Mouse (Mus musculus) midbrain, embryonic 11.5 days (tissue): ENCODE results near the gene Zfp235. TPM values are rescaled to one million over a fixed set of nuclear protein-coding genes. Genes with fewer than 3 reads are reported as not detected.

Experiments
- ATAC-seq: fragments of 200-750 bp; cut with Nextera tagmentation; 2 replicates; pipeline ENCODE4 v1.8.0; 2017; ENCODE audit warnings: moderate TSS enrichment, moderate library complexity; ENCODE audit not compliant: low FRiP score
- DNase-seq: peaks from one replicate; pipeline ENCODE4 v3.0.0; 2015; ENCODE audit warnings: low spot score; ENCODE audit errors: missing footprints
- H3K27ac ChIP-seq: fragments of 300-500 bp; sonication (generic); 2 replicates; pipeline ENCODE4 v1.5.1; 2014; ENCODE audit warnings: low read depth, low read length
- H3K27me3 ChIP-seq: fragments of 300-500 bp; sonication (generic); 2 replicates; pipeline ENCODE4 v1.6.1; 2014; ENCODE audit warnings: mild to moderate bottlenecking, low read length, moderate library complexity, mixed read lengths; ENCODE audit not compliant: control insufficient read depth, insufficient read depth
- H3K36me3 ChIP-seq: fragments of 300-500 bp; sonication (generic); 2 replicates; pipeline ENCODE4 v1.6.1; 2014; ENCODE audit warnings: mild to moderate bottlenecking, low read length, moderate library complexity, mixed read lengths; ENCODE audit not compliant: control insufficient read depth, insufficient read depth
- H3K4me1 ChIP-seq: fragments of 300-500 bp; sonication (generic); 2 replicates; pipeline ENCODE4 v1.6.1; 2014; ENCODE audit warnings: low read length; ENCODE audit not compliant: control insufficient read depth, insufficient read depth
- H3K4me2 ChIP-seq: fragments of 300-500 bp; sonication (generic); 2 replicates; pipeline ENCODE4 v1.6.1; 2014; ENCODE audit warnings: mild to moderate bottlenecking, moderate library complexity
- H3K4me3 ChIP-seq: fragments of 300-500 bp; sonication (generic); 2 replicates; pipeline ENCODE4 v1.5.1; 2014; ENCODE audit warnings: low read depth, low read length
- H3K9ac ChIP-seq: fragments of 300-500 bp; sonication (generic); 2 replicates; pipeline ENCODE4 v1.6.1; 2014; ENCODE audit warnings: low read length
- H3K9me3 ChIP-seq: fragments of 300-500 bp; sonication (generic); 2 replicates; pipeline ENCODE4 v1.6.1; 2016; ENCODE audit warnings: low read length; ENCODE audit not compliant: control insufficient read depth
- WGBS: fragments of 180-500 bp; shearing (Covaris S2); extraction: QIAGEN DNeasy Blood & Tissue Kit; methylation state at CpG from one replicate; pipeline ENCODE4 v1.1.7; 2014; 5-methylcytosine and 5-hydroxymethylcytosine counted together
- polyA plus RNA-seq: library from polyadenylated mRNA; unstranded; fragments of >200 nt; fragmentation: Nextera tagmentation; extraction: Ambion mirVana; gene quantifications from 2 replicates; pipeline ENCODE4 v1.2.1, GENCODE M21; 2014

Zfp235 gene
- 13.5 and 16.6 TPM in 2 replicates for polyA plus RNA-seq

DNA sequence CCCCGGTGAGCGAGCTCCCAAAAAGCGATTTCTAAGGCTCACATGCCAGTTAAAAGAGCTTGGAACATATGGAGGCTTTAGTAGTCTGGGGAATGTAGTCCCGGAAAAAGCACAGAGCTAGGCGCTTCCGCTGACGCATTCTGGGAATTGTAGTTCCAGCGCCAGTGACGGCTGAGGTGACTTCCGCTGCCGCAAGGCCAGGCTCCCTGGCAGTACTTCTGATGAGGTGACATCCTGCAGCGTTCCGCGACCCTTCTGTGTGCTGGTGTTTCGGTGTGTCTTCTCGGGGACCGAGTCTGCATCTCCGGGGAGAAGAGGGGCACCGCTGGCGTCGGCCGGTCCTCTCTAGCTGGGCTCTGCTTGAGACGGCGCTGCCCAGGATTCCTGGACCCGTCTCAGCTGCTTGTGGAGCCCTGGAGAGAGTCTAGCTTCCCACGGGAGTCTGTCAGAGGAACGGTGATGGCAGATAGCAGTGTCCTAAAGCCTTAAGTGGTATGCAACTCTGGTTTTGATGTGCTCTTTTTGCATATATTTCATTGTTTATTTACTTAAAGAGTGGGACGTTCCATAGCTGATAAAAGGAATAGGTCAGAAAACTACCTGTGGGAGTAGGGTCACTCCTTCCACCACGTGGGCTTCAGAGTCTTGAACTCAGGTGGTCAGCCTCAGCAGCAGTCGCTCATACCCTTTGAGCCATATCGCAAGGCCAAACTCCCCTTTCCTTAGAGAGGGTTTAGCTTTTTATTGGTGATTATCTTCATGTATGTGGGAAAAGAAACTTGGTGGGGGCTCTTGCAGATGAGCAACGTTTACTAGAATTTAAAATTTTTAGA, at the start of gene Zfp235:
TSS of gene Zfp235 (plus strand) at position 174 of the 833 bp plus-strand sequence.
- H3K9ac ChIP-seq: peak within 1 kb of the TSS; percentile 76
- no peaks in the 10 kb centered on the region for H3K9me3 ChIP-seq
- H3K4me3 ChIP-seq: peak within 1 kb of the TSS; percentile 69
- H3K27me3 ChIP-seq: no peaks in the 10 kb centered on the region
- DNase-seq (peak; percentile 99), ATAC-seq (peak; percentile 96)
- peak within 1 kb of the TSS; percentile 69 for H3K4me2 ChIP-seq
- peaks cover 6% of the 10 kb centered on the region; the same call in 1 of the 2 replicates for H3K4me1 ChIP-seq
- H3K27ac ChIP-seq: no peak within 1 kb of the TSS
- 5% methylated on average over 32 of the region's 32 CpGs for WGBS
- H3K36me3 ChIP-seq: no peaks in the 10 kb centered on the region

DNA sequence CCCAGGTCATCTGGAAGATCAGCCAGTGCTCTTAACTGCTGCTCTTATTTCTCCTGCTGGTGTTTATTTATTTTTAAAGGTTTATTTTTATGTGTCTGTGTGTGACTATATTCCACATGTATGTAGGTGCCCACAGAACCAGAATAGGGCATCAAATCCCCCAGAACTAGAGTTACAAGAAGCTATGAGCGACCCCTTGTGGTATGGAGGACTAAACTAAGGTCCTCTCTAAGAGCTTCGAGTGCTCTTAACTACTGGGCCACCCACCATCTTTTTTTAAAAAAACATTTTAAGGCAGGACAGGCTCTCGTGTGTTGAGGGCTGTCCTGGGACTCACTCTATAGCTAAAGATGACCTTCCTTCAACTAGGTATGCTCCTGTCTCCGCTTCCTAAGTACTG, 47.1 kb upstream of the Zfp235 start:
- Histone ChIP-seq H3K36me3 (peaks cover 25% of the 10 kb centered on the region), H3K9me3 (peaks cover 21% of the 10 kb centered on the region; the same call in 1 of the 2 replicates)
- WGBS: 91% methylated on average over 4 of the region's 4 CpGs

DNA sequence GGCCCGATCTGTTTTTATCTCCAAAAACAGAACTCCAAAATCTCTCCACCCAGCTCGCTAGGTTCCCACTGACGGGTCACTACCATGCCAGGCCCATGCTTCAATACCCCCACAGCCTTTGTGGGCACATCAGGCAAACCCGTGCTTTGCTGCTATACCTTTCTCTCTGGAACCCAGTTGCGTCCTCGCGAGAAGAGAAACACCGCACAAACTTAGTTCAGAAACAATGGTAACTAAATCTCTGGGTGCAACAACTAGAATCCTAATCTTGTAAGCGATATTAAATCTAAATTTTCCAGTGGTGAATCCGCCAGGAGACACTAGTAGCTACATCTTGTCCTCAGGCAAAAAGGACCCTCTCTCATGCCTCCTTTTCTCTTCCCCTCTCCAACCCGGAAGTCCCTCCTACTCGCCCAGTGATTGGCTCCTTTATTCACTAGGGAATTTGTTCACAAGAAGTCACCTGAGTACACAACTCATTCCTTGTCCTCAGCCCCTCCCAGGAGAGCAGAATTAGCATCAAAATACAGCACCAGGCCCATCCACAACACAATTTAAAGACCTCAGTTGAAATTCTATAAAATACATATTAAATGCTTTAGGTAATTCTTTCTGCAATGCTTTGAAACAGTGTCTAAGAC, 46.4 kb upstream of the Zfp235 start:
- Histone ChIP-seq H3K27me3 (no peaks in the 10 kb centered on the region), H3K4me1 (peaks cover 5% of the 10 kb centered on the region), H3K9me3 (peaks cover 19% of the 10 kb centered on the region; the same call in 1 of the 2 replicates), H3K36me3 (peaks cover 25% of the 10 kb centered on the region), H3K9ac (no peak overlapping the region), H3K27ac (no peak overlapping the region), H3K4me3 (no peak overlapping the region), H3K4me2 (no peak overlapping the region)
- ATAC-seq (no peak), DNase-seq (no peak)
- 97% methylated on average over 12 of the region's 12 CpGs for WGBS

More for the DNA sequence above, 47.1 kb upstream of the Zfp235 start:
- no peak overlapping the region for H3K9ac ChIP-seq
- no peak for ATAC-seq
- H3K27ac ChIP-seq: no peak overlapping the region
- no peak for DNase-seq
- no peak overlapping the region for H3K4me2 ChIP-seq
- no peaks in the 10 kb centered on the region for H3K27me3 ChIP-seq
- no peak overlapping the region for H3K4me3 ChIP-seq
- H3K4me1 ChIP-seq: peaks cover 8% of the 10 kb centered on the region

DNA sequence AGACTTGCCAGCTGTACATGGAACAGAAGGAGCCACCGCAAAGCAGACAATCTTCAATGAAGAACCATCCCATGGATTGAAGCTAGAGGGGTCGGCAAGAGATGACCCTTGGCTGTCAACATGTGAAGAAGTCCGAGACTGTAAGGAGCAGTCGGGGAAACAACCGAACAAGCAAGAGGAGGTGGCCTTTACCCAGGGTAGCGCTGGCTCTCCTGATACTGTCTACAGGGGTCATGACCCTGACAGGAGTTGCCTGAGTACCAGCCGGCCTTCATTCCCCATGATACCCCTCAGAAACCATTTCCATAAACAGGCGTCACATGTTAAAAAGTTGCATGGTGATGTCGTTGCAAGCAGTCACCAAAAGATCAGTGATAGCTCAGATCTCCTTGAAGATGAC, 29.6 kb upstream of the Zfp235 start:
- Histone ChIP-seq H3K27me3 (no peaks in the 10 kb centered on the region), H3K4me1 (no peaks in the 10 kb centered on the region), H3K9ac (no peak overlapping the region), H3K4me2 (no peak overlapping the region), H3K36me3 (peaks cover 89% of the 10 kb centered on the region), H3K9me3 (peaks cover 81% of the 10 kb centered on the region), H3K4me3 (no peak overlapping the region), H3K27ac (no peak overlapping the region)
- 98% methylated on average over 9 of the region's 9 CpGs for WGBS
- DNase-seq (no peak), ATAC-seq (no peak)

DNA sequence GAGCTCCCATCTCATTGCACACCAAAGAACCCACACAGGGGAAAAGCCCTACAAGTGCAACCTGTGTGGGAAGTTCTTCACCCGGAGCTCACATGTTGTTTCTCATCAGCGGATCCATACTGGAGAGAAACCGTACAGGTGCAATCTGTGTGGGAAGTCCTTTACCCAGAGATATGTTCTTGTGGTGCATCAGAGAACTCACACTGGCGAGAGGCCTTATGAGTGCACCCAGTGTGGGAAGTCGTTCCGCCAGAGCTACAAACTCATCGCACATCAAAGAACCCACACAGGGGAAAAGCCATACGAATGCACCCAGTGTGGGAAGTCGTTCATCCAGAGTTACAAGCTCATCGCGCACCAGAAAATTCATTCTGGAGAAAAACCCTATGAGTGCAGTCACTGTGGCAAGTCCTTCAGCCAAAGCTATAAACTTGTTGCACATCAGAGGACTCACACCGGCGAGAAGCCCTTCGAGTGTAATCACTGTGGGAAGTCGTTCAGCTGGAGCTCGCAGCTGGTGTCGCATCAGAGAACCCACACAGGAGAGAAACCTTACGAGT, 28.7 kb upstream of the Zfp235 start:
- DNase-seq: peak; percentile 86
- Histone ChIP-seq H3K9ac (no peak overlapping the region), H3K27me3 (no peaks in the 10 kb centered on the region), H3K27ac (no peak overlapping the region), H3K4me2 (no peak overlapping the region), H3K4me3 (no peak overlapping the region), H3K36me3 (peaks cover 81% of the 10 kb centered on the region), H3K9me3 (peaks cover 75% of the 10 kb centered on the region), H3K4me1 (no peaks in the 10 kb centered on the region)
- no peak for ATAC-seq
- 95% methylated on average over 18 of the region's 18 CpGs for WGBS

DNA sequence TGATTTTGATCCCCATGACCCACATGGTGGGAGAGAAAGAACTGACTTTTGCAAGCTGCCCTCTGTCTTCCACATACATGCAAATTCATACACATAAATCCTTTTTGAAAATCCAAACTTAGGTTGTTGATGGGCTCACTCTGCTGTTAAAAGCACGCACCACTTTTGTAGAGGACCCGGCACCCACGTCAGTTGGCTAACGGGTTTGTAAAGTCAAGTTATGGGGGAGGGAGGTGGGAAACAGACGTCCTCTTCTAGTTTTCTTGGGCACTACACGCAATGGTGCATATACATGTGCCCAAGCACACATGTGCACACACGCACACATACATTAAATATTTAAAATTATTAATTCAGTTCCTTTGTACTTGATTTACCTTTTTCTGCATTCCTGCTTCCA, 23.1 kb upstream of the Zfp235 start:
- peaks cover 28% of the 10 kb centered on the region for H3K9me3 ChIP-seq
- H3K27ac ChIP-seq: no peak overlapping the region
- DNase-seq (no peak), ATAC-seq (no peak)
- peaks cover 6% of the 10 kb centered on the region; the same call in 1 of the 2 replicates for H3K4me1 ChIP-seq
- H3K9ac ChIP-seq: no peak overlapping the region
- WGBS: 93% methylated on average over 7 of the region's 7 CpGs
- H3K4me3 ChIP-seq: no peak overlapping the region
- H3K36me3 ChIP-seq: peaks cover 26% of the 10 kb centered on the region
- no peak overlapping the region for H3K4me2 ChIP-seq
- no peaks in the 10 kb centered on the region for H3K27me3 ChIP-seq

DNA sequence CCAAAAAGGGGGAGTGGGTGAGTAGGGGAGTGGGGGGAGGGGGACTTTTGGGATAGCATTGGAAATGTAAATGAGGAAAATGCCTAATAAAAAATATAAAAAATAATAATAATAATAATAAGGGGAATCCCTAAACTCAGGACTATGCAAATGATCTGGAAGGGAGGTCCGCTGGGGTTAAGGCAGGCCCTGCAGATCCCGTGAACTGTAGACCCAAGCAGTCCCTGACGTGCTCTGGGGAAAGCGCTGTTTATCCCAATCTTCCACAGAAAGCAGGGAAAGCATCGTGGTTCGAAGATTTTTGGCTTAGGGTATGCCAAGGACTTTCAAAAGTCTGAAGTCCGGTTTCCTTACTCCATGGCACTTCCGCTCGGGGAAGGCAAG, 22.2 kb upstream of the Zfp235 start:
- Histone ChIP-seq H3K4me3 (peak overlapping the region; percentile 59), H3K4me1 (peaks cover 6% of the 10 kb centered on the region; the same call in 1 of the 2 replicates), H3K9me3 (peaks cover 19% of the 10 kb centered on the region), H3K27ac (no peak overlapping the region), H3K4me2 (peak overlapping the region; percentile 83), H3K9ac (peak overlapping the region; percentile 70), H3K36me3 (peaks cover 17% of the 10 kb centered on the region; the same call in 1 of the 2 replicates), H3K27me3 (no peaks in the 10 kb centered on the region)
- ATAC-seq (peak; percentile 77), DNase-seq (no peak)
- 3% methylated on average over 9 of the region's 9 CpGs for WGBS

DNA sequence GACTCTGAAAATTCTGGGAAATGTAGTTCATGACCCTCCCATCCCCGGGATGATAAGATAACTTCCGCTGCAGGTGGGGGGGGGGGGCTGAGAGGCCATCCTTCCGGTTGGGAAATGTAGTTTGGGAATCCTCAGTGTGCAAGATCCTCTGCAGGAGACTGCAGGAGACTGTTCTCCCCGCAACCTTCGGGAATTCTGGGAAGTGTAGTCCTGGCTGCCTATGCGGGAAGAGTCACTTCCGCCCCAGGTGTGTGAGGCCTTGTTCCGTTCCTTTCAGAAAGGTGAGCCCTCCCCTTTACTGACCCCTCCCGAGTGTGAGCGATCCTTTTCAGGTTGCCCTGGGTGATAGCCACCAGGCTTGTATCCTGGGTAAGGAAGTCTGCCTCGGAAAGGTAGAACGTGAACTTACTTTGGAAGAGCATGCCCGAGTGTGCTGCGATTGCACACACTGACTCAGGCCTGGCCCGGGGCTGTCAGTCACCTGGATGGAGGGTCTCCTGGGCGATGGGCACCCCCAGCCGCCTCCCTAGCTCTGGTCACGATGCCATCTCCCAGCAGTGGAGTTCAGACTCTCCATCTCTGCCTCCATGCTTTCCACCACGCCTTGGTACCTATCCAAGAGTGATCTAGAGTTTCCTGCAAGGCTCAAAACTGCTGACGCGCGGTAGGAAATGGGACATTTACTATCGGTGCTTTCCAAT, 21.7 kb upstream of the Zfp235 start, which contains the start of gene Zfp112:
TSS of gene Zfp112 (plus strand) at position 159 of the 701 bp plus-strand sequence.
- H3K9me3 ChIP-seq: peaks cover 13% of the 10 kb centered on the region
- peak within 1 kb of the TSS; percentile 59 for H3K4me3 ChIP-seq
- peak within 1 kb of the TSS; percentile 74 for H3K9ac ChIP-seq
- peak; percentile 97 for DNase-seq
- H3K36me3 ChIP-seq: peaks cover 12% of the 10 kb centered on the region; the same call in 1 of the 2 replicates
- H3K4me1 ChIP-seq: peaks cover 6% of the 10 kb centered on the region; the same call in 1 of the 2 replicates
- peak; percentile 97 for ATAC-seq
- H3K4me2 ChIP-seq: peak within 1 kb of the TSS; percentile 83
- WGBS: 2% methylated on average over 23 of the region's 23 CpGs
- H3K27ac ChIP-seq: no peak within 1 kb of the TSS
- H3K27me3 ChIP-seq: no peaks in the 10 kb centered on the region
